Mouse (Mus musculus): ENCODE data around the gene Epha7.
A peak's percentile ranks its signal among the peaks of the same experiment; 100 is the strongest.

The Epha7 gene

GRCm38 (mm10) chr4:28812691-28813289, at the start of gene Epha7:
Gene Epha7 (plus strand): TSS chr4:28813131.
- DNase-seq (ENCODE audit: low spot score): peak; percentile 5

DNA sequence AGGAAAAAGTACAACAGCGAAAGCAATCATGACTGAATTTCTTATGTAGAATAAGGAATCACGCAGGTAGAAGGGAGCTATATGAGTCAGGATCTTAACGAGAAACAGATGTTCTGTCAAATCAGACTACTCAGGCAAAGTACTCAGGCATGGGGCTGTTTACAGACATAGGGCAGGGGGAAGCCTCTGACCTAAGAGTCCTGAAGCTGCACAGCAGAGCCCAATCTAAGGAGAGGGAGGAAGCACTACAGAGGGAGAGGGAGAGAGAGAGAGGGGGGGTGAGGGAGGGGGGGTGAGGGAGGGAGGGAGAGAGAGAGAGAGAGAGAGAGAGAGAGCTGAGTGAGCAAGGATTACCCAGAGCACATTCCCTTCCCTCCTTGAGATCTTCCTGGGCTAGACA, 29.0 kb upstream of the Epha7 start:
- no peak for DNase-seq (ENCODE audit: low spot score)

GRCm38 (mm10) chr4:28808800-28809199, 4.1 kb upstream of the Epha7 start:
- no peak for DNase-seq (ENCODE audit: low spot score)

- DNase-seq (ENCODE audit: low spot score): no peak
Measured at GRCm38 (mm10) chr4:28809703-28810102, 3.2 kb upstream of the Epha7 start.

- DNase-seq (ENCODE audit: low spot score): no peak
Measured at GRCm38 (mm10) chr4:28813551-28814475, 882 bp downstream of the Epha7 start.

- no peak for DNase-seq (ENCODE audit: low spot score)
Measured at GRCm38 (mm10) chr4:28814476-28814815, 1.5 kb downstream of the Epha7 start.

DNA sequence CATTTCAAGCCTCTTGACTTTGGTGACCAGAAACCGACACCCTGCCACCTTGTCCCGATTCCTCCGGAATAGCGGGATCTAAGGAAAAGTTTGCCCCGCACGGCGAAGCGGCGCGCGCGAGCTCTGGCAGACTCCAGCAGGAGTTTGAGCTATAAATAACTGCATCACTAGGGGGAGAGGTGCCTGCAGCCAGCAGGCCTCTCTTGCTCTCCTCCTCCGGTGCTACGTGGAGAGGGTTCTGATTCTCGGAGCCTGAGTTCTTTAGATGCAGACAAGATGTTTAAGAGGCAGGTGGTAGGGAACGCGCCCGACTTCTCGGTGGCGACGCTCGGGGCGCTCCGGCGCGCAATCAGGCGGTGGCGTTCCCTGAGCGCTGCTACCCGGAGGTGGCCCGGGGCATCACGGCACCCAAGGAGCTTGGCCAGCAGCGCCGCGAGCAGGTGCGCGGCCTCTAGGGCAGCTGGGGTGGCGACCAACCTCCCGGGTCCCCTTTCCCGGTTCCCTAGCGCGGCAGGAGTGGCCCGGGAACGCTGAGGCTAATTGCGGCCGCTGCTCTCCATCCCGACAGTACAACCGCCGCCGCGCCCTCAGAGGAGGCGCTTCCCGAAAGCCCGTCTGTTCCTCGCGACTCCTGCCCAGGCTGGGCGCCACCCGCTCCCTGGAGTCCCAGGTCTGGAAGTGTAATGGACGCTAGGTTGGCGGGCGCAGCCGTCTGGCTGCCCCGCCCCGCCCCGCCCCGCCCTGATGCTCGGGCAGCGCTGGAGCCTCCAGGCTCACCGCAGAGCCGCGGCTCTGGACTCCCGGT, 2.1 kb downstream of the Epha7 start:
- DNase-seq (ENCODE audit: low spot score): no peak

DNA sequence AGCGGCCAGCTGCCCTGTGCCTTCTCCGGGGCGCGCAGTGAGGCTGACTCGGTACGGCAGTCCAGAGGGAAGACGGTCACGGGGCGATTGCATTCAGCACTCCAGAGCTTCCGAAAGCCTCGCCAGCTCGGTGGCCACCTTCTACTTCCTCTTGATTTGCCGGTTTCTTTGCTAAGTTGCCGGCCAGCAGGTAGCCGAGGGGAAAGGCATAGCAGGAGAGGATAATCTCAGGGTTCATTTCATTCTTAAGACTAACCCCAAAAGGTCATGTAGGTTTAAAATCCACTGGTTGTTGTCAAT, 2.6 kb downstream of the Epha7 start:
- no peak for DNase-seq (ENCODE audit: low spot score)

DNA sequence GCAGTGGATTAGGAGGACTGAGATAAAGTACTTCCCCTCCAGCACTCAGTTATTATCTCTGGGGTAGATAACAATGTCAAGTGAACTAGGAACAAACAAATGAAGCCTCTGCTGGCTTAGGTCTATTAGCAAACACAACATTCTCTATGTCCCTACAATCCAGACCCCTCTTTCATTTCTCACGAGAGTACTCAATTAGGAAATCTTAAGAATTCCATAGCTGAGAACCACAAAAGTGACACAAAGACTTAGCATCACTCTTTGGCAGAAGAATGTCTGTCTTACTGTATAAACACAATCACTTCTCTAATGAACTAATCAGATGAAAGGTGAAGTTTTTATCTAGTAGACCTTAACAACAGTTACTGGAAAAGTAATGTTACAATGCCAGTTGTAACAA, 10.7 kb downstream of the Epha7 start:
- no peak for DNase-seq (ENCODE audit: low spot score)

DNA sequence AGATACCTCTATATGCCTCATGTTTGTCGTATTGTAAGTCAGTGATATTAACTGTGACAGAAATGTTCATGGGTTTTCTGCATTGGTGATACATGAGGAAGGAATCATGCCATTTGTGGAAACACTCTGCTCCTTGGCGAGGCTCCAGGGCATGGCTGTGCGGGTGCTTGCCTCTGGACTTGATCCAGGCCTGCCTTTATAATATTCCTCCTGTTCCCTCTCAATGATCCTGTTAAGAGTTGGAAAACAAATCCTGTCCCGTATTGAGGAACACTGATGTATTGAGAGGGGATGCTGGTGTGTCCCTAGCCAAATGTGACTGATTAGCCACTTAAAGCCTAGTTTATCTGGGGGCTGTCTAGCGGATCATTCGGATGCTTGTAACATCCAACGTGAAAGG, 11.7 kb downstream of the Epha7 start:
- DNase-seq (ENCODE audit: low spot score): no peak

GRCm38 (mm10) chr4:28837669-28838068, 24.7 kb downstream of the Epha7 start:
- no peak for DNase-seq (ENCODE audit: low spot score)

DNA sequence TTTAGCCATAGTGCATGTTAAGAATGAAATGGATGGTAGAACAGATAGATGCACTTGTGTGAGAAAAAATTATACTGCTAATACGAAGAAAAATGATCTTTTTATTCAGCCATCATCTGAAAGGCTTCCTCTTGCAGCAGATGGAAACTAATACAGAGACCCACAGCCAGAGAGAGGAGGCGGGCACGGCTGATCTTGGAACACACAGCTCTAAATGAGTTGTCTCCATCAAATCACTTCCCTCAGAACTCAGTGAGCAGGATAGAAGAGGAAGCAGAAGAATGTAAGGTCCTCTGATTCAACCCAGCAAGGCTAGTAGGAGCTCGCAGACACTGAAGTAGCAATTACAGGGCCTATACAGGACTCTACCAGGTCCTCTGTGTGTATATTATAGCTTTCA, 33.4 kb downstream of the Epha7 start:
- no peak for DNase-seq (ENCODE audit: low spot score)

GRCm38 (mm10) chr4:28850388-28850787, 37.5 kb downstream of the Epha7 start:
- no peak for DNase-seq (ENCODE audit: low spot score)

GRCm38 (mm10) chr4:28862845-28863666, 50.1 kb downstream of the Epha7 start:
- no peak for DNase-seq (ENCODE audit: low spot score)

- no peak for DNase-seq (ENCODE audit: low spot score)
Measured at GRCm38 (mm10) chr4:28866411-28866810, 53.5 kb downstream of the Epha7 start.

DNA sequence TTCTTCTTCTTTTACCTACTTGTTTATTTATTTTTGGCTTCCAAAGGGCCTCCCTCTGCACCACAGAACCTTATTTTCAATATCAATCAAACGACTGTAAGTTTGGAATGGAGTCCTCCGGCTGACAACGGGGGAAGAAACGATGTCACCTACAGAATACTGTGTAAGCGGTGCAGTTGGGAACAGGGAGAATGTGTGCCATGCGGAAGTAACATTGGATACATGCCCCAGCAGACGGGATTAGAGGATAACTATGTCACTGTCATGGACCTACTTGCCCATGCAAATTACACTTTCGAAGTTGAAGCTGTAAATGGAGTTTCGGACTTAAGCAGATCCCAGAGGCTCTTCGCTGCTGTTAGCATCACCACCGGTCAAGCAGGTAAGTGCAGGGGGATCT, 58.7 kb downstream of the Epha7 start:
- no peak for DNase-seq (ENCODE audit: low spot score)

GRCm38 (mm10) chr4:28881271-28882044, 68.5 kb downstream of the Epha7 start:
- no peak for DNase-seq (ENCODE audit: low spot score)

GRCm38 (mm10) chr4:28889630-28890029, 76.7 kb downstream of the Epha7 start:
- DNase-seq (ENCODE audit: low spot score): no peak

DNA sequence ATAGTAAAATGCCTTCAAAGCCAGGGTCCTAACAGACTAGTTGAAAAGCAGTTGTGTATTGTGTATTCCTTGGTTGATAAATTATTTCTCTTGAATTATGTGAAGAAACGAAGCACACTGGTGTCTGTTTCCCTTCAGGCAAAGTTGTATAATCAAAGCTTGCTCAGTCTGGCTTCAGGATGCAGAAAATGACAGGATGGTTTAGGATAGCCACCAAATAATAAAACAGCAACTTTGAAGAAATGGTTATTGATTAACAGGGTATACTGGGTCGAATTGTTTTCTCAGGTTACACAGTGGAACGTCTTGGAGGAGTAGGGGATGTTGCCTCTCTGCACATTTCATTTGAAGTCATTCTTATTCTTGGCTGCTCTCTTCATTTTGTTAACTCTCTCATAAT, 77.2 kb downstream of the Epha7 start:
- DNase-seq (ENCODE audit: low spot score): no peak

DNA sequence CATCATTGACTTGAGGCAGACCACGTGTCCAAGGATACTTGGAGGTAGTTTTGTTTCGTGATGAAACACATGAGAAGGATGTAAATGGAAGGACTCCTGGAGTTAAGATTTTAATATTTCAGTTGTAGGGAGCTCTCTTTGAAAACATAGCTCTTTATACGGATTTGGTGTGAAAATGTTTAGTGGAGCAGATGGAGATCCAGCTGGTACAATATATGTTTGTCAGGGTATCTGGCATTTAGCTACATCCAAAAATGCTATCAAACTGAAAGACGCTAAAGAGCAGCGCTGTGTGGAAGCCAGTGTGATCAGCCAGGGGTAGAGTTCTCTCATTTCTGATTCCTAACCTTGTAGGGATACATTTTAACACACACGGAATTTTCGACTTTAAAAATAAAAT, 82.5 kb downstream of the Epha7 start:
- no peak for DNase-seq (ENCODE audit: low spot score)

- no peak for DNase-seq (ENCODE audit: low spot score)
Measured at GRCm38 (mm10) chr4:28899373-28899772, 86.4 kb downstream of the Epha7 start.
